Mouse (Mus musculus) cerebellum, adult 8-10 months (tissue): Measurements from ENCODE around the gene Bcas3.

ENCODE experiments used
- DNase-seq: peaks from one replicate; pipeline ENCODE4 v3.0.0; 2022

Gene Bcas3

GRCm38 (mm10) chr11:85626846-85627245 is 273.9 kb downstream of the Bcas3 start:
- no peak for DNase-seq

GRCm38 (mm10) chr11:85627405-85627804 is 274.4 kb downstream of the Bcas3 start:
- DNase-seq: no peak

GRCm38 (mm10) chr11:85628303-85629063 is 275.5 kb downstream of the Bcas3 start:
- DNase-seq: no peak

- DNase-seq: no peak
Observed at GRCm38 (mm10) chr11:85632568-85632981, 279.6 kb downstream of the Bcas3 start.

- DNase-seq: no peak
Observed at GRCm38 (mm10) chr11:85638696-85639495, 285.9 kb downstream of the Bcas3 start.

- no peak for DNase-seq
Observed at GRCm38 (mm10) chr11:85640659-85641058, 287.7 kb downstream of the Bcas3 start.

- no peak for DNase-seq
Observed at GRCm38 (mm10) chr11:85641486-85641885, 288.5 kb downstream of the Bcas3 start.

DNA sequence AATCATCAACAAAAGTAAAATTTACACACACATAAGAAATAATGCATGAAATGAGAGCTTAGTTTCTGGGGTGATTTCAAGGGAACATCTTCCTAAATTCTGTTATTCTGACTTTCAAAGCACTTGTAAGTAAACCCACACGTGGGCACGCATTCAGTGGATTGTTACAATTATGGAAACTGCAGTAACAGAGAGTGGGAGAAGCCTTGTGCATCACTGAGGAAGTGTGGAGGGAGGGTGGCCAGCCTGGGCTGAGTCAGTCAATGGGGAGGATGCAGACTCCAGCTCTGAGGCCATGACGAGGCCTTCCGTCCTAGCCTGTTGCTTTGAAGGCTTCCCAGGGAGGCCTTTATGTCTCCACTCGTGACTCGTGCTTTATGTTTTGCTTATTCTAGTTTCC is 289.6 kb downstream of the Bcas3 start:
- no peak for DNase-seq

GRCm38 (mm10) chr11:85643025-85643424 is 290.1 kb downstream of the Bcas3 start:
- no peak for DNase-seq

GRCm38 (mm10) chr11:85643479-85644000 is 290.6 kb downstream of the Bcas3 start:
- no peak for DNase-seq

- no peak for DNase-seq
Observed at GRCm38 (mm10) chr11:85644027-85644747, 291.2 kb downstream of the Bcas3 start.

GRCm38 (mm10) chr11:85644748-85645060 is 291.7 kb downstream of the Bcas3 start:
- no peak for DNase-seq

DNA sequence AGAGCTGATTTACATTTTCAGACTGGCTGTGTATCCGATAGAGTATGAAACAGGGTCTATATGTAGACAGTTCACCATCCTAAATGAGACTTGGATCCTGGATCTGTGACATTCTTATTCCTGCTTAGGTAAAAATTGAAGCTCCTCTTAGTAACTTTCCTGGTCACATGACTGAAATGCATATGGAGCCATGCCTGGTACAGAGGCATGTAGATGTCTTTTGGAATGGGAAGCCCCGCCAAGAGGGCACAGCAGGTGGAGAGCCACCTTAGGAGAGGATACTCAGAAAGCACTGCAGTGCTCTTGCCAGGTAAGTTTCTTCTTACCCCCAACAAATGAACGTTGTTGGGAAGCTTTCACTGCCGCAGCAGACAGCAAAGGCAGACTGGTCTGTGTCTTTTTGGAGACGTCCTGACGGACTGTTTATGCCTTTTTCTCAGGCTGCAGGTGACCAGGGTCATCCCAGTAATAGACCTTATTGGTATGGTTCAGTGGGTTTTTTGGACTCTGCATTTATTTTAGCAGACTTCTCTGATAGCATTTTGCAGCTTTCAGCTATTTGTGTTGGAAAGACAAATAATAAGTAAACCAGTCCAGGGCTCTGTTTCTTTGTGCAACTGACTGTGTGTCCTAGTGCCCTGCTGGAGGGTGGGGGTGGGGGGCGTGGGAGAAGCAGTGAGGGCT is 292.3 kb downstream of the Bcas3 start:
- no peak for DNase-seq

GRCm38 (mm10) chr11:85648893-85649292 is 295.9 kb downstream of the Bcas3 start:
- no peak for DNase-seq

DNA sequence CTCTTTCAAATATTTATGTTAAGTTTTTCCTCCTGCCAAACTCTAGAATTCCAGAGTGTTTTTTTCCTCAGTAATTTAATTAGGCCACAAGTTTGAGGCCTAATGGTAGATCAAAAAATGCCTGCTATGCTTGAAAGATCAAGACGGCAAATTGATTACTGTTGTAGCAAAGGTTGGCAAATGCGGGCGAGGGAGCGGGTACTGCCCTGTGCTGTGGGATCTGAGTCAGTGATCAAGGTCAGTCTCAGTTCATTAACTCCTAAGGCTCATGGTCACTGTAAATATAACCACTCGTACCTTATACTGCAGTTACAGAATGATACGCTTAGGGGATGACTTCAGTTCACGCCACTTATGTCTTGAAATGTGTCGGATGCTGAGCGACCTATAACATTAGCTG is 296.4 kb downstream of the Bcas3 start:
- no peak for DNase-seq

GRCm38 (mm10) chr11:85657471-85657870 is 304.5 kb downstream of the Bcas3 start:
- DNase-seq: no peak

GRCm38 (mm10) chr11:85660304-85660703 is 307.3 kb downstream of the Bcas3 start:
- no peak for DNase-seq

GRCm38 (mm10) chr11:85667176-85667575 is 314.2 kb downstream of the Bcas3 start:
- no peak for DNase-seq

DNA sequence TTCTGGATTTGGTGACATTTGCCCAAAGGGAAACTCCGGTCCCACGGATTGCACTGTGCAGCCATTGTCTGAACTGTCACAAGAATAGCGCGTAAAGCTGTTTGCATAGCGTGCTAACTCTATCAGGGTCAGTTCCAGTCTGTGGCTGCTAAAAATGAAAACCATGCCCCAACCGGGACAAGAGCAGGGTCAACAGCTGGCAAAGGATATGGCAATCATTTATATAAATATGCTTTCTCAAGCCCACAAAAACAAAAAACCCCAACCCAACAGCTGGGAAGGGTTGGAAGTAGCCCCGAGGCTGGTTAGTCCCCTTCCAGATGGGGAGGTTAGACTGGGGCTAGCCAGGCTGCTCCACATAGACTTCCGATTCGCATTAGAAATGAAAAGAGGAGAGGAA is 314.8 kb downstream of the Bcas3 start:
- no peak for DNase-seq

GRCm38 (mm10) chr11:85672881-85673475 is 320.0 kb downstream of the Bcas3 start:
- DNase-seq: no peak

GRCm38 (mm10) chr11:85675244-85675643 is 322.3 kb downstream of the Bcas3 start:
- DNase-seq: no peak

- no peak for DNase-seq
Observed at GRCm38 (mm10) chr11:85676357-85677004, 323.5 kb downstream of the Bcas3 start.
